Mouse (Mus musculus) left cerebral cortex, adult 18-20 months (tissue): ENCODE results near the gene Foxk1. TPM values are rescaled to one million over a fixed set of nuclear protein-coding genes. Genes with fewer than 3 reads are reported as not detected.
A peak's percentile ranks its signal among the peaks of the same experiment; 100 is the strongest.

Experiments used
- DNase-seq, 2 experiments: peaks; one replicate each; pipeline ENCODE4 v3.0.0; 2021 to 2022; ENCODE audit warnings: low spot score in 2 of 2, mixed read lengths in 1 of 2
- total RNA-seq, 2 experiments: library from RNA; stranded (reverse); gene quantifications; 2 replicates each; pipeline ENCODE4 v1.2.3; 2021

Foxk1 gene
- total RNA-seq, 2 experiments from 2014 or later, result 40.8 to 41.1 TPM

DNA sequence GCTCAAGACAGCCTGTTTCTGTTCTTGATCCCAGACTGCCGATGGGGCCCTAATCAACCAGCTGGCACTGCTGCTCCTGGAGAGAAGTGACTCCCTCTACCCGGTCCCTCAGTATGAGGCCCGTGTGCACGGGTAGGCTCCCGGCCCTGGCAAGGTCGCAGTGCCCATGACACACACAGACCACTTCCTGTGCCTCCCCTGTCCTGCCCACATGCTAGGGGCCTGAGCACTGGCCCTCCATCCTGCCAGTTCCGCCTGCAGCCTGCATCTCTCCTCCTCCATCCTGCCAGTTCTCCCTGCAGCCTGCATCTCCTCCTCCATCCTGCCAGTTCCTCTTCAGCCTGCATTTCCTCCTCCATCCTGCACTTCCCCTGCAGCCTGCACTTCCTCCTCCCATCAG, 74.4 kb downstream of the Foxk1 start:
- no peak for DNase-seq

DNA sequence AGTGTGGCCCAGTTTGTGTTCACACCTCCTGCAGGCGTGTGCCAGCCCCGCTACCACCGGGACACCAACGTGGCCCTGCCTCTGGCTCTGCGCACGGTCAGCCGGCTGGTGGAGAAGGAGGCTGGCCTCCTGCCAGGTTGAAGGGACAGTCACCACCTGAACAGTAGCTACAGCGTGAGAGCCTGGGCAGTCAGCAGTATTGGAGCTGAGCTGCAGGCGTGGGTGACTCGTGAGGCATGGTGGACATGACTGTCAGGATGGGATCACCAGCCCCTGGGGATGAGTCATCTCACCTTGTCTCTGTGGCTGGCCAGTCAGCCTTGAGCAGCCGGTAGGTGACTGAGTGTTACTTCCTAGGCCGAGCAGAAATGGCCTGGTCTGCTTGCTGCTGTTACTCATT, 76.0 kb downstream of the Foxk1 start:
- DNase-seq, result no peak

DNA sequence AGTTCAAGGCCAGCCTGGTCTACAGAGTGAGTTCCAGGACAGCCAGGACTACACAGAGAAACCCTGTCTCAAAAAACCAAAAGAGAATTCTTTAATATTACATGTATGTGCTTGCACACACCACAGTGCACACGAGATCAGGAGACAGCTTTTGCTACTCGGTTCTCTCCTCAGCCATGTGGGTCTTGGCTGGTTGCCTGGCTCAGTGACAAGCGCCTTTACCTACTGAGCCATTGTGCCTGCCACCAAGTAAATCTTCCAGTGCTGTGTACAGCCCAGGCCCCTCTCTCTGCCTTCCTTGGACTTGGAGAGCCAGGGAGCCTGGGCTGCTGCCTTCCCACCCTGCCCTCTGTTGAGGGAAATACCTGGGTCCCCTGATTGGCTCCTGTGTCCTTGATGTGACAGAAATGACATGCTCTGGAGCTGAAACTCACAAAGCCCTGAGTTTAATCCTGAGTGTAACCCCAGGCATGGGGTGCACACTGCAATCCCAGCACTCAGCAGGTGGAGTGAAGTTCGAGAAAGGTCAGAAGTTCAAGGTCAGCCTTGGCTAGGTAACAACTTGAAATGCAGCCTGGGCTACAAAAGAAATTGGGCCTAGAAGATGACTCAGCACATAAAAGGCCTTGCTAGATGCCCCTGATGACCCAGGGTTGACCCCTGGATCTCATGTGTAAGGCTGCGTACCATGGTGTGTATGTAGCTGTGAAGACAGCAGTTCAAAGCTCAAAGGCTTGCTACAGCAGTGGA, 76.7 kb downstream of the Foxk1 start:
- no peak for DNase-seq

DNA sequence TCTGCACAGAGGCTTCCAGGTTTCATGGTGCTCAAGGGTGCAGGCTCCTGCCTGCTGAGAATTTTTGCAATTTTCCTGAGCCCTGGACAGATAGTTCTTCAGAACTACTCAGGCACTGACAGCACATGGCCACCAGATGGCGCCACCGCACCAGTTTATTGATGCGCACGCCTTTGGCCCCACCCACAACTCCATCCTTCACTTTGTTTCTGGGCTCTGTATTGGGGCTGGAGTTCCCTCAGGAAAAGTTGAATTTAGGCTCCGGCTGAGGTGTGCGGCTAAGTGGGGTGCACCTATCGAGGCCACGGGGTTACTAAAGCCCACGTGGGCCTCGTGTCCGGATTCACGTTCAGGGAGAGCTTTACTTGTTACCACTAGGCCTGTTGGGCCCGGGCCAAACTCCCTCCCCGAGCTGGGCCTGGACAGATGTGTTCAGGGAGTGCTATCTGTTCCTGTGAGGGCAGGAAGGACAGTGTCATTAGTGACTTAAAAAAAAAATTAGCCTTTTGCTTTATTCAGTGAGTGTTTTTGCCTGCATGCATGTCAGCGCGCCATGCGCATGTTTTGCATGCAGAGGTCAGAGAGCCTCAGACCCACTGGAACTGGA, 77.6 kb downstream of the Foxk1 start:
- DNase-seq, result peak; percentile 79 to 89

DNA sequence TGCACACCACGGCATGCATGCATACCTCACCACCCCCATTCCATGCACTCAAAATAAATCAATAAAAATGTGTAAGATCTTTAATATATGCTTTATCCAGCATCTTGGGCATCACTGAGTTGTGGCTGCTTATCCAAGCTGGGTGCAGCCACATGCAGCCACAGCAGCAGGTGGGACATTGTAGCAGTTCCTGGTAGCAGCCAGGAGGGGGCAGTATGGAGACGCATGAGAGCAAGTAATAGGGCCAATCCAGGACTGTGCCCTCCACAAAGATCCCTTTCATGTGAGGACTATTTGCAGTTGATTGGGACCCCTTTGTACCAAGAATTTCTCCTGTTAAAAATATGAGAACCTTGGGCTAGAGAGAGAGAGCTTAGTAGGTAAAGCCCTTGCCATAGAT, 81.2 kb downstream of the Foxk1 start:
- no peak for DNase-seq

DNA sequence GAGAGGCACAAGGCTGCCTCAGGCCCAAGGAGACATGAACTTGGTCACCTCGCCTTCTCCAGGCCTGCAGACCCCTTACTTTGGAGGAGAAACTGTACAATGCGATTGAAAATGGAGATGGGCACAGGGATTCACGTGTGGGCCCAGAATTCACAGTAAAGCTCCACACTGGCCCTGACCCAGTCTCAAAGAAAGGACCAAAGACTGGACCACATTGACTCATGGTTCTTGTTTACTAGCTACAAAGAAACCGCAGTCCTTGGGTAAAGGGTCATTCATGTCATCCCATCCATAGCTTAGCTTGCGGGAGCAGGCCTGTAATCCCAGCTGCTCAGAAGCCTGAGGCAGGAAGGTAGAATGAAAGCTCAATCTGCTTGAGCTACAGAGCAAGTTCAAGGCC, 82.3 kb downstream of the Foxk1 start:
- no peak for DNase-seq

DNA sequence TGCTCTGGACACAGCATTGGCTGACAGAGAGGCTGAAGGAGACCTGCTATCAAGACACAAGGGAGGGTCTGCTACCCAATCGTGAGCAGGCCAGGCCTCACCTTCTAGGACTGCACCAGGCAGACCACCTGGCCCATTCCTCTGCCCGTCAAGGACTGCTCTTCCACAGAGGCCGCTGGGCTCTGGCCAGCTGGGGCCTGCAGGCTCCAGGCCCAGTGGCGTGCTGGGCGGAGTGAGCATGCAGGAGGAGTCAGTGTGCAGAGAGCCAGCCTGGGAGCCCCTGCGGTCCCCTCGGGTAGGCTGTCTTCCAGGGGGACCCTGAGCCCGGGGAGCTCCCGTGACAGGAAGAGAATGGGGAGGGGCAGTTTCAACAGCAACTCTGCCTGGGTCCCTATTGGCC, 85.4 kb downstream of the Foxk1 start:
- no peak for DNase-seq

DNA sequence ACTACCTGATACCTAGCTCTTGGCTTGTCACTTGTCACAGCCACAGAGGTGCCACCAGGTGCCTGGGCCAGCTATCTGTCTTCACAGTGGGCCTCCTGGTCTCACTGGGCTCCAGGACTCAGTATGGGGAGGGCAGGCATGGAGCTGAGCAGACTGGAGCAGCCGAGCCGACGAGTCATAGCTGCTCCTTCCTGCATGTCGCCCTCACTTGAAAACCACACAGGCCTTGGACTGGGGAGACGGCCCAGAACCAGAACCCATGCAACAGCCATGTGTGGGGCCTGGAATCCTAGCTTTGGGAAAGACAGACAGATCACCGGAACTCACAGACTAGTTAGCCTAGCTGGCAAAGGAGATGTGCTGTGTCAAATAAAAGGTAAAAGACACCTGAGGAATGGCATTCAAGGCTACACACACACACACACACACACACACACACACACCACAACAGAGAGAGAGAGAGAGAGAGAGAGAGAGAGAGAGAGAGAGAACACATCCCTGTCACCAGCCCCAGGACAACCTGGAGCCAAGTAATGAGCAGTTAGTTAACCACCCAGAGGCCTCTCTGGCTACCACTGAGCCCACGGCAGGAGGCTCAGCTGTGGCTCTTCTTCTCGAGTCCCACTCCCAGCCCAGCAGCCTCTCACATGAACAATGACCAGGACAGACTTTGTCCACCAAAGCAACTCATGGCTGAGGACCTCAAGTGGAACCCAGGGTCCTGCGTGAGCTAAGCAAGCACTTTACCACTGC, 88.8 kb downstream of the Foxk1 start:
- DNase-seq, result no peak

DNA sequence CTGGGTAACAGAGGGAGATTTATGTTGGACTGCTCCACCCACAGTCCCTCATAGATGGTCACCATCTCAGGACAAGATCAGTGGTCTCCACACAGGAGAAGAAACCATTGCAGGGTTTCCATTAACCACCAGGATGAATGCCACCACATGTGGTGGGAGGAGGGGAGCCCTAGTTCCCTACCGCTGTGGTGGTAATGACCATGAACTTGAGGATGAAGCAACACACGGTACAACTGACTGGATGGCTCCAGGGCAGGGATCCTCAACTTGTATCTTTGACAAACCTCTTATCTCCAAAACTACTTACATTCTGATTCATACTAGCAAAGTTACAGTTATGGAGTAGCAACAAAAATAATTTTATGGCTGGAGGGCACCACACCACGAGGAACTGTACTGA, 92.0 kb downstream of the Foxk1 start:
- DNase-seq, result no peak

DNA sequence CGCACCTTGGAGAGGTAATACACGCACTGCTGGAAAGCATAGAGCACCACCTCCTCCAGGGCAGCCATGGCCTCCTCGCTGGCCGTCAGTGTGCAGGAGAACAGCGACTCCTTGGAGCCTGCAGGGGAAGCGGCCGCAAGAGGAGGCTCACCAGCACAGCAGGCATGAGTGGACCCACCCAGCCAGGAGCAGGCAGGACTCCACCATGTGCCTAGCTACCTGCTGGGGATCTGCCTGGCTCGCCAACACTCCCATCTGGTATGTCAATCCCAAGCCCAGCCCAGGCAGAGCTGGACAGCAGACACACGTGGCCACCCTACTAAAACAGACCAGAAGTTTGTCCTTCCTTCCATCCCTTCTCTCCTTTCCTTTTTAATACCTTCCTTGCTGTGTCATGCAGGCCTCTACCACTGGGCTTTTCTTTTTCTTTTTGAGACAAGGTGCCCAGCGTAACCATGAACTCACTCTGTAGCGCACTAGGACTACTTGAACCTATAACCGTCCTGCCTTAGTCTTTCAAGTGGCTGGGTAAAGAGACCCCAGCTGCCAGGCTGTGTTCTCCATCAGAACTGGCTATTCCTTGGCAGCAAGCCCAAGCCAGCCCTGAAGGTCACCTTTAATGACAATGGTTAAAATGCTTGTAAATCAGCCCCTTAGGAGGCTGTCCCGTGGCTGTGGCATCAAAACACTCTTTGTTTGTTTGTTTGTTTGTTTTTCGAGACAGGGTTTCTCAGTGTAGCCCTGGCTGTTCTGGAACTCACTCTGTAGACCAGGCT, 94.2 kb downstream of the Foxk1 start:
- DNase-seq, result no peak

DNA sequence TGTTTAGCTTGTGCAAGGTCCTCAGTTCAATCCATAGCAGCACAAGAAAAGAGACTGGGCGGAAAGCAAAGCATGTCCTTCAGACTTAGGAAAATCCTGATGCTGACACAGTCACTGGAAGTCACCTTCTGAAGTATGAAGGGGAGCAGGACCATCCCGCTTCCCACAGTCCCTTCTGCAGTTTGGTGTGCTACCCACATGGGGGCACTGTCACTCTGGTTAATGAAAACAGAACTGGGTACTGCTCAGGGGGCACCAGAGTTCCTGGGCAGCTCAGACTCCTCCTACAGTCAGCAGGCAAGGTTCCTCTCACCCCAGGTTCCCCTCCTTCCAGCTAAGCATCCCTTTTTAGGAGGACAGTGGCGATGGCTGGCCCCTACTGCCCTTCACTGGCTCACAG, 97.7 kb downstream of the Foxk1 start:
- DNase-seq, result peak in 1 of 2 experiments; percentile 47

DNA sequence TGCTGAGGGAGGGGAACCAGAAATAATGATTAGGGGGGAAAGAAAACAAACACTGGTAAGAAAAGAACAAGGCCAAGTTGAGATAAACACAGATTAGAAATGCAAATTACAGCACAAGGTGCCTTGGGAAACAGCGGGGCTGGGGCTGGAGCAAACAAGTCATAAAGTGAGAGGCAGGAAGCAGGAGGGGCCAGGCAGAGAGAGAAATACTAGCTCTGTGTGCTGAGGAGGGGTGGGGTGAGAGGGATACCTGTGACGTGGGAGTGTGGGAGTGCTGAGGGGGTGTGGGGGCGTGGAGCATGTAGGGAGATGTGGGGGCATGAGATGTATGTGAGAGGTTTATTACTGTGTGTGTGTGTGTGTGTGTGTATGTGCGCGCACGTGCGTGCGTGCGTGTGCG, 99.6 kb downstream of the Foxk1 start:
- DNase-seq, result no peak

DNA sequence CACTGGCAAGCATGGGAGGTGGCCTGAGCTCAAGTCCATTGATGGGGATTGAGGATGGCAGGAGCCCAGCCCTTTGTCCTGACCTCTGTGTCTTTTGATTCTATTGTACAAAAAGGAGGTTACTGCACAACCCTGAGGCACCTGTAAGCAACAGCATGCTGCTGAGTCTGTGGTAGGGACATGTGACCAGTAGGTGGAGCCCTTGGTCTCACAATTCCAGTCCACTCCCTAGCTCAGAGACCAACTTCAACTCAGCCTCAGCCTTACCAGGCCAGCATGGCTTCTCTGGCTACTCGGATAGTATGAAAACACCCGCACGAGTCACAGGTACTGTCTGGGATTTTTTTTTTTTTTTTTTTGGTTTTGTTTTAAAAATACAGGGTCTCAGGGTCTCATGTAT, 101.1 kb downstream of the Foxk1 start:
- DNase-seq, result peak; percentile 77 to 86

DNA sequence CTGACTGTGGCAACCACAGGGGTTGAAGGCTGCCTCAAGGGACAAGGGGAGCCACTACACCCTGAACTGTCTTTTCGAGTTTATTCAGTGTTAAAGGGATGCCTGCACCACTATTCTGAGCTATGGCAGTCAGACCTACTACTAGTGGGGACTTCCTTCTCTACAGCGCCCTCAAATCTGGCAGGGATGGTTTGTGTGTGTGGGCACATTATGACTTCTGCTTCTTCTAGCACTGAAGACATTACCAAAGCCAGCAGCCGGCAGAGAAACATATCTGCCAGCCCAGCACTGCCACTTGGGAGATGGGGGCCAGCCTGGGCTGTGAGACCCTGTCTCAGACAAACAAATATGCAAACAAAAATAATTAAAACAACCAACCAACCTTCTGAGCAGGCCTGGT, 102.9 kb downstream of the Foxk1 start:
- peak in 1 of 2 experiments; percentile 48 for DNase-seq

DNA sequence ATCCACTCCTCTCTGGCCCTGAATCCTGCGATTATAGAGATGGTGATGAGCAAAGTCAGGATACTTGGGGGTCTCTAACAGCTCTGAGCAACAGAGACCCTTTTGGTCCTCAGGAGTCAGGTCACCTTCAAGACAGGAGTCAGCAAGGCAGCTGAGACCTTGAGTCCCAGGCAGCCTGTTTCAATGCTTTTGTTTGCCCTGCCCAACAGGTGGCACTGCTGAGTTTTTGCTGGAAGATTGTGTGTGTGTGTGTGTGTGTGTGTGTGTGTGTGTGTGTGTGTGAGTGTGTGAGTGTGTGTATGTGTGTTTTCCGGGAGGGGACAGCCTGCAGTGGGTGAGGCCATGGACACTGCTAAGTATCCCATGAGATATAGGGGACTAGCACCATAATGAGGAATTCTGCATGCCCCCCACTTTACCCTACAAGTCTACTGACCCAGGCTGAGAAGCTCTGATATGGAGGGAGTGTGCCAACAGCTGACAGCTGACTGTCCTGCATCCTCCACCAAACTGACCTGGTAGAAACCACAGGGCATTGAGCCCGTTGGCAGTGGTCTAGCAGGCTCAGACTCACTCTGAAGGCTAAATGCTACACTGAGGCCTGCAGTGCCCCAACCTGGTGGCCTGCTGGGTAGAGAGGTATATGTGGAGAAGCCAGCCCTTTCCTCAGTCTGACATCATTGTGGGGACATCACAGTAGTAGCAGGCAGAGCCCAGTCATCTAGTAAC, 104.6 kb downstream of the Foxk1 start:
- DNase-seq, result no peak

DNA sequence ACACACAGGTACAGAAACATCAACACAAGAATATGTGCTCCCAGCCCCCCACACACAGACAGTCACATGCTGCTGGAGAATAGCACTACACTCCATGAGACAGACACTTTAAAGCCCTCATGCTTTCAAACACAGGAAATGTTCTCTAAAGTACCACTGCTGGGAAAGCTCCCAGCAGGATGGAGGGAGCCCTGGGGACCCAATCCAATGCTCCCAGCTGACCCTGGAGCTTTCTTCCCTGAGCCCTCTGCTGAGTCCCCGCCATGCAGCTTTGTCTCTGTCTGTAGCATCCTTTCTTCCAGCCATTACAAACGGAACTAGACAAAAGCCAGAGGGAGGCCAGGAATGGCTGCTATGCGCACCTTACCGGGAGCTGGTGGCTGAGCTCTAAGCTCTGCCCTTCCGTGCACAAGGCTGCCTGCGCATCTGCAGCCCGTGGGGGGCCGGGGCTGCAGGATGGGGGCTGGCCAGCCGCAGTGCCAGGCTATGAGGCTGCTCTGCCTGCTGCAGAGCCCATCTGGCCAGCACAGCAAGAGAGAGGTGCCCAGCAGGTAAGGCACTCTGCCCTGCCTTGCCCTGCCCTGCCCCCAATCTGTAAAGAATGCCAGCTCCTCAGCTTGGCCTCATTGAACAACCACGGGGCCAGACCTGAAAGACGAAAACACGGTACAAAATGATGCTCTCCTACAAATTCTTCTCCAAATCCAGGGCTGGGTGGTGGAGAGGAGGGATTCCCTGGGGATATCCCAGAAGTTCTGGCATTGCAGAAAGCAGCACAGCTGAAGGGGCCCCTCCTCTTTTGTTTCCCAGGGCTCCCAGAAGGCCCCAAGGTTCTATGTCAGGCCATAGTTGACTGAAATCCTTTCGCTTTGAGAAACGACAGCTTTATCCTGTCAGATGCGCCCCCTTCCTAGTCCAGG, 108.1 kb downstream of the Foxk1 start:
- no peak for DNase-seq

DNA sequence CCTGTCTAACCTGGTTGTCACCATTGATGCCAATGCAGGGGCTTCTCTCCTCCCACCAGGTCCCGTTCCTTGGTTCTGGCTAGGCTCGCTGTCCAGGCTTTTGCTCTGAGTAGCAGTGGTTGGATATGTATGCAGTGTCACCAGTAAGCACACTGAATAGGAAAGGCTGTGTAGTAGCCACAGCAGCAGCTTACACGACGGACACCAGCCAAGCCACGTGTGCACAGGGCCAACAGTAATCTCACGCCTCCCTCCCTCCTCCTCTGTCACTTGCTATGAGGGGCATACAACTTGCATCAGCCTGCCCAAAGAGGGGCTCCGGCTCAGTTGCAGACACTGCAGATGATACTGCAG, 108.7 kb downstream of the Foxk1 start:
- no peak for DNase-seq
